Mouse (Mus musculus): ENCODE data around the gene Grm3. TPM values are rescaled to one million over a fixed set of nuclear protein-coding genes. Genes with fewer than 3 reads are reported as not detected.

Grm3 gene
- polyA plus RNA-seq (2017; shearing (Covaris generic)) = not detected

DNA sequence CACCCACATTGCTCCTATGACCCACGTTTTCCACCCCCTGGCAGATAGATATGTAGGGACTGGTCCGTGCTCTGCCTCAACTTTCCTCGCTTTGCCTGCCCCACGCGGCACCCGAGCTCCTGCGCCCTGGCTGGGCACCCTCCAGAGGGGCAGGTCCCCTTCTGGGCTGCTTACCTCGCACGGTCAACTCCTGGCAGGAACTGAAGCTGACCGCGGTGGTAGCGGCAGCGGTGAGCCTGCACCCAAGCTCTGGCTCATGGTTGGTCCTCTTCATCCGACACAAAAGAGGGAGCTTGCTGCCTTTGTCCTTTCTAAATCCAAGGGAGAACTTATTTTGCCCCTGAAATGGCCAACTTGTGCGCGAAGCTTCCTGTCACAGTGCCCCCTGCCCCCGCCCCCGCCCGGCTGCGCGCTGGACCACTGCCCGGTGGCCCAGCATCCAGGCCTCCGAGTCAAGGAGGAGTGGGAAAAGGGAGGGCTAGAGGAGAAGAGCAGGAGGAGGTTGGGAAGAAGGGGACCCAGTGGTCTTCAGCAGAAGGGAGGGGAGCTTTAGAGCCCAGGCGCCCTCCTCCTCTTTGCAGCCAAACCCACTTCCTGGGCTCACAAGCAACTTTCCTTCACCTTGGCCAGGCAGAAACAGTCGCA lies at the start of gene Grm3:
Gene Grm3, minus strand, starts transcription at position 215 of the 645 bp plus-strand sequence.
- ATAC-seq = no peak

DNA sequence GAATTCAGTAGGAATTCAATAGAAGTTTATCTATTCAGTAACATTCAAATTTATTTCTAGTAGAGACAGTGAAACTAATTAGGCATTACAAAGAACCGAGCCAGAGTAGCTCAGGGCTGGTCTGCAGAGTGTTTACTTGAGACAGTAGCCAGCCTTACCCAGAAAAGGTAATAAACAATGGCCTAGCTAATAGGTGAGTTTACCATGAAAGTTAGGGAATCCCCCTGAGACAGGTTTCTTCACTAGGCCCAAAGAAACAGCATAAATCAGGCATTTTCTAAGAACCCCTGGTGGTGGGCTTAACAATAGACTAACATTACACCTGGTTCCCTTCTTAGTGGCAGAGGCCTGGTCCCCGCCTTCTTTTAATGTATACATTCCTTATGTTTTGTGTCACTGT lies 30.8 kb upstream of the Grm3 start:
- ATAC-seq = no peak

DNA sequence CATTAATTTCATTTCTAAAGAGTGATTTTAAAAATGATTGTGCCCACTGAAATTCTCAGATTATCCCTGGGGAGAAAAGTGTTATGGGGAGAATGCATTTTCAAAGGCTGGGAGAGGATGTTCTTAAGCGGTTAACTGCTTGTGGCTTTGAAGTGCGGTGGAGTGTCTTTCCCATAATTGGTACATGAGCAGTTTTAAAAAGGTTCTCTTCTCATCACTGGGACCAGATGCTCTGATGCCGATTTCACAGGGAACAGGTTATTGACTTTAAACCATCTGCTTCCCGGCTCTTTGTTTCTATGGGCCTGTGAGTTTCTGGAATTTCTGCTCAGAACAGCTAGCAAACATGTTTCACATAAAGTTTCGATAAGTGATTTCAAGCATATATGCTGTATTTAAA lies 23.2 kb upstream of the Grm3 start:
- ATAC-seq = no peak

DNA sequence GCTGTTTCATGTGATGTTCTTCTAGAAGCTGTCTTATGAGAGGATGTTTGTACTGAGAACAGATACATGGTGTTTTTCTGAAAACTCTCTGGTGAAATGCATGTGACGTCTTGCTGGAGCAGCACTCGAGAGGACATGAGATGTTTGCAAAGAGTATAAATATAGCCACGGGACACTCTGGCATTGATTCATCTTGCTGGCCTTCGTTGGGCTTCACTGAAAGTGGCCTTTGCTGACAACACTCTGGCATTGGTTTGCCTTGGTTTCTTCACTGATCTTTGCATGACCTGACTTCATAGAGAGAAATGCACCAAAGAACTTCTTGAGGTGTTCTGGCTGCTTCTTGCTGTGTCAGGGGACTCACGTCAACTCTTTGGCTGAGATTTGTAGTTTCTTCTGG lies 19.1 kb upstream of the Grm3 start:
- ATAC-seq = no peak

DNA sequence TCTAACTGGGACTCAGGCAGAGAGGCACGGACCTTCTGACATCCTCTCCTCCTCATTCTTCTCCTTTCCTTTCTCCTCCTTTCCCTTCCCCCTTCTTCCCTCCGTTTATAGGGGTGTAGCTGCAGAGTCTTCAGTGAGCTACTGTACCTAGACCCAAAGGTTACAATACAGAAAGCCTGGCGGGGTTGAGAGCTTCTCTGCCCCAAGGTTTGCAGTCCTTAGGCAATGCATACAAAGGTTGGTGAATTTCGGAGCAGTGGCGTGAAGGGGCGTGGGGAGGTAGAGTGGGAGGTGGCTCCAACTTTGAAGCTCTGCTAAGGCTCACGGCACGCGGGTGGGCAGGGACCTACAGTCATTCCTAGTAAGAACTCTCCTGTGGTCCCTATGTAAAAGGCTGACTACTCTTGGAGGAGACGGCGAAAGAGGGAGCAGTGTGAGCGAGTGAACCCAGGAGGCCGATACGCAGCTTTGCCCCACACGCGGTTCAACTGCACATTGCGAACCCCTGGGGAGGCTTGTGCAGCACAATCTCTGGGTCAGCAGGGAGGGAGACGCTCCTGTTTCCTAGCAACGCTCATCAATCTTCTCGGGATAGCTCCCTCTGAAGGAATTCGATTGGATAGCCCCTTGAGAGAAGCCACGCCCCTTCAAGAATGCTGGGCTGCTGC lies 765 bp upstream of the Grm3 start:
- ATAC-seq = no peak

DNA sequence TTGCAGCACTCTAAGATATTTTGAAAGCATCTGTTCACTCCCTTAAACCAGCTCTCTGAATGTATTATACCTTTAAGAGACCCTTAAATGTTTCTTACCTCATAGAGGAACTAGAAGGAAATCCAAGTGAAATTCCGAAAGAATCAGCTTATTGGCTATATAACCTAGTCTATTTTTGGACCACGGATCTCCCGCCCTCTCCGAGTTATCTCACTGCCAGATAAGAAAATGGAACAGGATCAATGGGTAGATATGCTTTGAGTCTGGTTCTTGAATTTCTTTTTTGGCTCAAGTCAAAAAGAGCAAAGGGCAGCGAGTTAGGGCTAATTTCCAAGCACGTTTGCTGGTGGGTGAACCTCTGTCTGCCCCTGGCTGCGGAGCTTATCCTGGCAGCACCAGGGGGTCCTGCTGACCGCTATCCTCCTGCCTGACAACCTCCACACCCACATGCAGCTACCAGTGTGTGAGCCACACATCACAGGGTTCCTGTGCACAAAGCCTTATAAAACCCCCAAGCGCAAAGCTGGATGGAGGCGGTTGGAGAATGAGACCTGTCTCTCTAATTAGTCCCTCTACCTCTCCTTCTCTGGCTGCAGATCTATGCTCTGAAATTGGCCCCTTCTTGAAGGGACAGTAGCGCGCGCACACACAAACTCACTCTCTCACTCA lies 549 bp downstream of the Grm3 start:
- no peak for ATAC-seq

DNA sequence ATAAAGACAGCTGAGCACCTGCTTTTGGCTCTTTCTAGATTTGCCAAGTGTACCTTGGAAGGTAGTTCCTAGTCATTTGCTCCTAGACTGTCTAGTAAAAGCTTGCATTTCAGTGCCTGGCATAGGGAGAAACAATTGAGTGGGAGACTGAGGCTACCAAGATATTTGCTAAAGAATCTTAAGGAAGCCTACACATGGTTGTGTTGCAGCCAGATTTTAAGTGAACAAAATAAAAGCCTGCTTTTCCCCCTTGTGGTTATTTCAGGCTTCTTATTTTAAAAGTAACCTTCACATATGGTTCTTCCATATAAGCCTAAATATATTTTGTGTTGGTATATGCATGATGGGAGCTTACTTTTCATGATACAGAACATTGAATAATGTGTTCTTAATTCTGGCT lies 3.8 kb downstream of the Grm3 start:
- no peak for ATAC-seq

DNA sequence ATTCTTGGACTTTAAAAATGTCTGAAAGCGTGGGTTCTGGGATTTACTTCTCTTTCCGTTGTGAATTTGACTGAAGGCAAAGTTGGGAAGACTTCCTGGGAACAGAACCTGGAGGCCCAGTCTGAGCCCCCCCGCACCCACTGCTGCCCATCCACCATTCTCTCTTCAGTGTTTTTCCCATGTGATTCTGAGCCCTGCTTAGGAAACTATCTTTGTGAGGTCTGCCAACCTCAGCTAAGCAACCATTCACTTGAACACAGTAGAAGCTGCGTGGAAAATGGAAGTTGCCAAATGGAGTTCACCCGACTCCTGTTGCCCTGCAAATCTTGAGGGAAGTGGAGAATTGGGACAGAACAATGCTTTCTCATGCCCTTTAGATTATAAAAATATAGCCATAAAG lies 8.7 kb downstream of the Grm3 start:
- ATAC-seq = no peak

DNA sequence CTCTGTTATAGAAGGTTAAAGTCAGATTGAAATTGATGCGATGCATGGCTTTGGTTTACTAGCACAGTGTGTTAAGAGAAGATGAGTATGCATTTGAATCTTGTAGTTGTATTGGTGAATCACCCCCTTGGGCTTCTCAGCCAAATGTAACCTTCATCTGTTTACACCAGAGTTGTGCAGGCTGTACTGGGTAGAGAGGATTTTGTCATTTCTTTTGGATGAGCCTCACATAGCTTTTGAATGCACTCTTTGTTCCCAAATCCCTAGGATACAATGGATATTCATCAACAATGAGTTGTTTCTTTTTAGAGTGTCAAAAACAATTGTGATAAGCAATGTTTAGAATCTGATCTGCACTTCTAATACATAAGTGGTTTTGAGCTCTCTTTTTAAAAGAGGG lies 17.9 kb downstream of the Grm3 start:
- ATAC-seq = no peak

DNA sequence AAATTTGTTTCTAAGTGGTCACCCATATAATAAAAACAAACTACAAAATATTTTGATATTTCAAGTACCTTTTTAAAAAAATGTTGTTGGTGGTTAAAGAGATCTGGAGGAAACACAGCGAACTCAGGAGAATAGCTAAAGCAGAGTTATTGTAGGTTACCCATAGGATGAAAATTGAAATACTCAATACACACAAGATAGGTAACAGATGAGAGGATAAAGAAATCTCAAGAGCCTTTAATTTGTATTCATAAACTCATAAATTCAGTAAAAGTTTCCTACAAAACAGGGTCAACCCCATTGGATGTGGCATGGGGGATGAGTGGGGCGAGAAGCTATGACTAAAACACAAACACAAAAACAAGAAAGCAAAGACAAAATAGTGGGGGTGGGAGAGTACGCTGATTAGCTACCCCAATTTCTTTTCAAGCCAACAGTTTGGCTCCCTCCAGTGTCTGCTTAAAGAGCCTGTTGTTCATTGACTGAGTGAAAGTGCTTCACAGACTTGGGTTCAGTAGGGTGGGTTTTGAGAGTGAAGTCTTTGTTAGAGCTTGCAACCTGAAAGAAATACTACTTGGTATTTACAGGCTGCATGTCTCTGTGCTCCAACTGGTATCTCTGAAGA lies 21.5 kb downstream of the Grm3 start:
- ATAC-seq = no peak

DNA sequence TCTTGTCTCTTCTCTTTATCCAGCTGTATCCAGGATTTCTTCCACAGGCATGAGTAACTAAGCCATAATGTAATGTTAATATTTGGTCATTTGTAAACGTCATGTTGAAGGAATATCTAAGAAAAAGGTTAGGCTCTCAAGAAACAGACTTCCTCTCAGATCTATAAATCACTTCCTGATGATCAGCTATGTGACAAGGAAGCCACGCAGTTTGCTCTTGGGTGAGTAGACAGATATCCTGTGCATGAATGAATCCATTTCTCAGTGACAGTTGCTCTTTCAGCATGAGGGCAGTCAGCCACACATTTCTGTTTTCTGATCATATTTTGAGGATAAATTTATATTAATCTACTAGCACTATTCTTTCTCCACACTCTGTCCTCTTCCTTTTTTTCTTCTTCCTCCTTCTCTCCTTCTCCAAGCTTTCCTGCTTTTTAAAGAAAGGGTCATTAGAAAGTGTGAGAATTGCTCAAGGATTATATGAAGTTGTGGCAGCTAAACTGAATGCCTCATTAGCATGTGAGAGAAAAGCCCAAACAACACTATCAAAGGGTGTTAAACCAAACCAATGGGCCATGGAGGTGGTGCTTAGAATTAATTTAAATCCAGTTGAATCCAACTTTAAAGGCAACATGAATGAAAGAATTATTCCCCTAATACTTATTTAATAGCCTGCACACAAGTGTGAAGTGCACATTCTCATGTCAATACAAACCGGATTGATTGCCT lies 22.1 kb downstream of the Grm3 start:
- no peak for ATAC-seq

DNA sequence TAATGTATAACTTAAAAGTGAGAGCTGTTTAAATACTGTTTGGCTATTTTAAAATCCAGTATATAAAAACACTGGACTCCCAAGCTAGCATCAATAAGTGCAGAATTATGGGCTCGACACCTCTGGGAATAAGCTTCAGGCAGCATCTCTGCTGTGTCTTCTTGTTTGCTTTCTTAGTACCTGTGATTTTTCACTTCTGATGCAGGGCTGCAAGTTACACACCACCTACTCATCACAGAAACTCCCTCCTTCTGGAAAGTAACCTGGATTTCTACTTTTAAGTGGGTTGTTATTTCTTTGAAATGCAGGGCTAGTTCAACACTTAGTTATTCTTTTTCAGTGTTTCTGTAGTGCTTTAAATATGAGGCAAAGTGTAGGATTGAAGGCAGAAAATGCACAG lies 32.6 kb downstream of the Grm3 start:
- ATAC-seq = no peak

DNA sequence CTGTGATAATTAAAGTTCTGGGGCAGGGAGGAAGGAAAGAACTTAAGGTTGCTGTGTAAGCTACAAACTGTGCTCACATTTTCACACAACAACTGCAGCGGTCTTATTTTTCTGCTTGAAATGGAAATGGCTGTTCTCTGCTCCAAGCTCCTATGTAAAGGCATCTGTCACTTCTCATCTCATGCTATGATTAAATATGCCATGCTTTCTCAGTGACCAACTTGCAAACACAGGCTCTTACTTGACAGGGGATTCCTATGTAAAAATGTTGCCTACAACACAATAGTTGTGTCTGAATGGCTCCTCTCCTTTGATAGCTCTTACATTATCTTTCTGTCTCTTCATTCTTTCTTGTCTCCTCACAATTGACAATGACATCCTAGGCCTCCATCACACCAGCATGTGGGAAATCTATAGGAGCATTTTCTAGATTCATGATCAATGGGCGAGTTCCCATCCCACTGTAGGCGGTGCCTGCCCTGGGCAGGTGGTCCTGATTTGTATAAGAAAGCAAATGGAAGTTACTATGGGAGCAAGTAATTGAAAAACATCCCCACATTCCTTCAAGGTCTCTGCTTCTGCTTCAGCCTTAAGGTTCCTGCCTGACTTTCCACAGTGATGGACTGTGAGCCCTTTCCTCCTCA lies 34.2 kb downstream of the Grm3 start:
- ATAC-seq = no peak

DNA sequence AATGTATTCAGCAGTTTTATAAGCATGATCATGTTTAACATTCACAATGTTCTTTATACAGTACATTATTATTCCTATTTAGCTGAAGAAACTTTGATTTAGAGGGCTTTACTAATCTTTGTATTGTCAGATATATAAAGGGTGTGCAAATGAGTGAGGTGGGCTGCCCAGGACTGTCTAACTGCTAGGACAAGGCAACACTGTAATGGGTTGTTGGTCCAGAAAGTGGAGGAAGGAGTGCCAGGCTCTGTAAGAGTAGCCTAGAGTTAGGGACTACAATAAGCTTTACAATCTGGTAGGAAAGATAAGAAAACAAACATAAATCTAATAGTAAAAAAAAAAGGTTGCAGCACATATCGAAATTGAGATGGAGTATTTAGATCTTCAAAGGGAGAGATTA lies 34.8 kb downstream of the Grm3 start:
- no peak for ATAC-seq

DNA sequence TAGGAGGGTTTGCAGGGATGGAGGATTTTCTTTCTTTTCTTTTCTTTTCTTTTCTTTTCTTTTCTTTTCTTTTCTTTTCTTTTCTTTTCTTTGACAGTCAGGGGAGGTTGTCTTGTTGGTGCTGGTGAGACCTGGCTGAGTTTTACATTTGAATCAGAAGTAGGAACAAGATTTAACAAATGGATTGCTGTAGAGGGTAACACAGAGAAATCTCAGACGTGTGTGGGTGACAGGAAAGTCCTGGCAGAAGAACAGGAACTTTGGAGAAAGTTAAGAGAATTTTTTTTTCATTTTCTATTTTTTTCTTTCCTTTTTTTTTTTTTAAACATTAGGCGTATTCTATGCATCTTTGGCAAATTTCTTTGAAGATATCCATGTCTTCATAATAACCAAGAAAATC lies 41.8 kb downstream of the Grm3 start:
- no peak for ATAC-seq

DNA sequence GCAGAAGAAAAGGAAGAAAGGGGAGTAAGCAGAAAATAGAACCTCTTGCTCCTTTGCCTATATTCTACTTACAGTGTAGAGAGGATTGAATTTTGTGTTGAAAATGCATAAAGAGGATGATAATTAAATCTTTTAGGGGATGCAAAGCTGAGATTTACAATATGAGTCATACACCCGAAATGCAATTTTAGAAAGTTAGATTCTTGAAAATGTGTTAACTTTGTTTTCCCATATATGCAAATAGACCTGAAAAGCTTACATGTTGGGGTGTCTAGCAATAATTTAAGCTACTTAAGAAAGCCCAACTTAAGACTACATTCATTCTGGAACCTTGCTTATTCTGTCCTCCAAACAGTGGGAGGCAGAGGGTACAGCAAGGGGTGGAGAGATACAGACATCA lies 56.0 kb downstream of the Grm3 start:
- ATAC-seq = no peak

DNA sequence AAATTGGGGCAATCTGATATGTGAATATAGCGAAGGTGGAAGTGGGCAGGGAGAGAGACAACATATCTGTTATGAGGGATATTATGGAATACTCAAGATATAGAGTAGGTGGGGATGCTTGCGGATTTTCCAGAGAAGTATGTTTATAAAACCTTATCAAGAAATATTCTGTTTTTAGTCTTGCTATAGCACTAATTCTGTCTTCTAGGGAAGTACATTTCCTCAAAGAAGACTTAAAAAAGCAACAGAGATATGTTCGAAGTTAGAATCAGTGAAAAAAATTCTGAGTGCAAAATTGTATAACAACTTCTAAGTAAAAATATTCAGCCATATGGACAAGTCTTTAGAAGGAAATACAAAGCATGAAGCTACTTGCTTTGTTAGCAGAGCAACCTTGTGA lies 61.6 kb downstream of the Grm3 start:
- no peak for ATAC-seq

DNA sequence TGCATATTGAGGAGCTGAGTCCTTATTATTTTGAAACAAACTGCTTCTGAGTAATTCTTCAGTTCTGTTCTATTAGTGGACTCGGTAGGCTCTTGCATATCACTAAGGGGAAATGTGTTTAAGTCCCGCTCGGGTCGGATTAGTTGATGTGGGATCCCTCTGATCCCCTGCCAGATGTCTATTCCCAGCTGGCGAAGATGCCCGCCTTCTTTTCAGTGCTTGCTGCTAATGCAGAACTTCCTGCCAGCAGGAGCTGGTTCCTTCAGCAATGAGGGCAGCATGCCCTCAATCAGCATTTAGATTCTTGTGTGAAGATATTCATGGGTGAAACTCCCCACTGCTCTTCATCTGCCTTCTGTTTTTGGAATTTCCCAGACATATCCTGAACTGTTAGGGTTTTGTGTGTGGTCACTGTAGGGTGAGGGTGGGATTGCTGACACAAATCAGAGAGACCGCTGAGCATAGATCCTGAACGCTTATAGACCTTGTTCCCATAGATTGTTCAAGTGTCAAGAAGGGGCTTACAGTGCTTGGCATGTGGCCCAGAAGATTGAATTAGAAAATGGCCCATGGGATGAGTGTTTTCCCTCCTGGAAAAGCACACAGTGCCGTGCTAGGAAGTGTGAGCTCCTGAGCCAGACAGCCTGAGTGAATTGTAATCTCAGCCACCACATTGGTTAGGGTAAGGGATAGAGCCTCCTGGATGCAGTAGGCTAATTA lies 62.9 kb downstream of the Grm3 start:
- no peak for ATAC-seq

DNA sequence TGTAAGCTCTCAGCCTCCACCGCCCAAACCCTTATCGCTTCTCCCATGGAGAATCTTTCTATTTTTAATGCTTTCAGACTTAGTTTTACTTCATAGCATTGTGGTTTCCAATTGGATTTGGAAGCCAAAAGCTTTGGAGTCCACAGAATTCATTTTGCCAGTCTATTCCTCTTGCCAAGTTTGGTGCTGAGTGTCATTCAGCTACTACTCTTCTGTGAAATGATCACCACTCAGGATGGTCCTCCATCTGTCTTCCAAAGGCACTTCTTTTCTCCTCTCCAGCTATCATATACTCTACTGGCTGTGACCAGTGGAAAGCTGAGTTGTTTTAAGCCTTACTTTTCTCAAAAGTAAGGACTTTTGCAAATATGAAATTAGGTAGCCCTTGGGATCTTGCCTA lies 86.4 kb downstream of the Grm3 start:
- no peak for ATAC-seq

DNA sequence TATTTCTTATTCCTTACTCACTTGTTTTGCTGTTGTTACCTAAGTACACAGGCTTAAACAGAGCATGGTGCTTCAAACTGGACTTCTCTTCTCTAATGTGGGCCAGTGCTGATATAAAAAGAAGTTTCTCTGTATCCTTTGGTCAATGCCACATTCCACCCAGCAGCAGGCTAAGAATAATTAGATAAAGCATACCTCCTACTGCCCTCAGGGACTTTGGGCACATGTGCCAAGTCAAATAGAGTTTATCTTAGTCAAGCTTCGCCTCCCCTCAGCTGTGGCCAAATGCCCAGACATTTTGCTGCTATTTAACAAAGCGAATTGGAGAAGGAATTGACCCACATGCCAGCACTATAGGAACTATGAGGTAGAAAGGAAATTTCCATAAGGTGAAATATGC lies 97.8 kb downstream of the Grm3 start:
- no peak for ATAC-seq

DNA sequence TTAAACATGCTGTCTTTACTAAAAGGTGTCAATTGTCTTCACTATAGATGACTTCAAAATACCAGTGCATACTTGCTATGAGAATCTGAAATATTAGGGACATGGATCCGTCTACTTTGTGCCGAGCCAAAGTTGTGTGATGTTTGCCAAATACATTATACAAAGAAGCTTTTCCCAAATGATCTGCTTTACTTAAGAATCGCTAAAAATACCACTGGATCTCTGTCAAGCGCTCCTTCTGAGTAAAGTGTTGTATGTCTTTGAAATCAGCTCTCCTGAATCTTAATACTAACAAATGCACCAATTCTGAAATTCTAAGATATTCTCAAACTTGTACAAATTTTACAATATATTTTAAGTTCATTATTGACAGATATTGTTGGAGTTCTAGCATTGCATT lies 100.6 kb downstream of the Grm3 start:
- no peak for ATAC-seq

DNA sequence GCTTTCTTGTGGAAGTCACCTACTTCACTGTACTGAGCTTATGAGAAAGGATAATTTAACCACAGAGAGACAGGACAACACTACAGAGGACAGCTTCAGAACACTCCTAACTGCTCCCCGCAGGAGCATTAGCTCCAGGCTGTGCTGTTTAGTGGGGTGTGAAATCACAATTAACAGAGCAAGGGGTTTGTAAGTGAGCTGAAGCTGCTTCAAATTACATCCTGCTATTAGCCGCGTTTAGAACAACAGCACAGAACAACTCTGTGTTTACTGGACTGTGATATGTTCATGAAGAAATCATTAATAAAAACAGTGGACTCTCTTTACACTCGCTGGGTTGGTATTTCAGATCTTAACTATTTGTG lies 101.9 kb downstream of the Grm3 start:
- no peak for ATAC-seq

All from CD4-positive, CD25-positive, alpha-beta regulatory T cell, adult 4 months (primary cell).